Mouse (Mus musculus): ENCODE data around the gene Nptxr. TPM values are rescaled to one million over a fixed set of nuclear protein-coding genes. Genes with fewer than 3 reads are reported as not detected.

Nptxr gene
- total RNA-seq, 1 experiment from 2014 or later: 0.12 TPM

- peak; percentile 68 for ATAC-seq (ENCODE audit: extremely low read depth, insufficient number of reproducible peaks, low FRiP score, poor library complexity, severe bottlenecking)
Measured at GRCm38 (mm10) chr15:79741921-79742705, 62.5 kb downstream of the Nptxr start, which contains the start of gene Sun2. Sun2 (minus strand) TSS chr15:79742536.

- ATAC-seq (ENCODE audit: extremely low read depth, insufficient number of reproducible peaks, low FRiP score, poor library complexity, severe bottlenecking): peak; percentile 61
Measured at GRCm38 (mm10) chr15:79741173-79741858, 63.2 kb downstream of the Nptxr start.

GRCm38 (mm10) chr15:79740739-79741138 is 63.8 kb downstream of the Nptxr start:
- ATAC-seq (ENCODE audit: extremely low read depth, insufficient number of reproducible peaks, low FRiP score, poor library complexity, severe bottlenecking): peak; percentile 22; the same call in 1 of the 2 replicates

Other genes with a start within 250 kb of the Nptxr start
- gene Dmc1, start 199.7 kb downstream of the Nptxr start, total RNA-seq (2017): not detected in 2 replicates
- 12.3 and 19.3 TPM in 2 replicates for gene Fam227a, start 145.8 kb downstream of the Nptxr start, total RNA-seq (2017)
- gene Cby1, start 145.6 kb downstream of the Nptxr start, total RNA-seq (2017): 18.8 and 22.0 TPM in 2 replicates
- gene Tomm22, start 133.9 kb downstream of the Nptxr start, total RNA-seq (2017): 68.0 and 76.0 TPM in 2 replicates
- 17.2 and 20.5 TPM in 2 replicates for gene Josd1, start 116.8 kb downstream of the Nptxr start, total RNA-seq (2017)
- gene Gtpbp1, start 113.9 kb downstream of the Nptxr start, total RNA-seq (2017): 67.9 and 87.6 TPM in 2 replicates
- gene Sun2, start 62.2 kb downstream of the Nptxr start, total RNA-seq (2017): 268 and 275 TPM in 2 replicates
- gene Dnal4, start 26.9 kb downstream of the Nptxr start, total RNA-seq (2017): 11.6 and 12.2 TPM in 2 replicates
- gene Npcd, start 29.5 kb upstream of the Nptxr start, total RNA-seq (2017): not detected in 2 replicates
- 11.3 and 12.0 TPM in 2 replicates for gene Cbx6, start 29.9 kb upstream of the Nptxr start, total RNA-seq (2017)
- 473 and 531 TPM in 2 replicates for gene Apobec3, start 86.9 kb upstream of the Nptxr start, total RNA-seq (2017)
- 109 and 121 TPM in 2 replicates for gene Cbx7, start 166.4 kb upstream of the Nptxr start, total RNA-seq (2017)
- gene Pdgfb, start 210.2 kb upstream of the Nptxr start, total RNA-seq (2017): 1.1 and 1.3 TPM in 2 replicates

Data from neutrophil, adult 5-6 weeks (primary cell).